Mouse (Mus musculus) urinary bladder, adult 2 months (tissue): ENCODE data around the gene Gm7945. TPM values are rescaled to one million over a fixed set of nuclear protein-coding genes. Genes with fewer than 3 reads are reported as not detected.
"Not testable (repeated sequence)": the region's sequence is repeated elsewhere in the genome, so short reads cannot be mapped to it uniquely, and the experiment has no call there.

Source experiments
- DNase-seq: peaks from one replicate; pipeline ENCODE4 v3.0.0; 2022; ENCODE audit warnings: low spot score
- polyA plus RNA-seq: library from polyadenylated mRNA; depleted of rRNA; stranded (reverse); fragments of >200 nt; gene quantifications from 2 replicates; pipeline ENCODE4 v1.2.3, GENCODE M21; 2012; rRNA removed

Gm7945 gene
- polyA plus RNA-seq: not detected in 2 replicates

DNA sequence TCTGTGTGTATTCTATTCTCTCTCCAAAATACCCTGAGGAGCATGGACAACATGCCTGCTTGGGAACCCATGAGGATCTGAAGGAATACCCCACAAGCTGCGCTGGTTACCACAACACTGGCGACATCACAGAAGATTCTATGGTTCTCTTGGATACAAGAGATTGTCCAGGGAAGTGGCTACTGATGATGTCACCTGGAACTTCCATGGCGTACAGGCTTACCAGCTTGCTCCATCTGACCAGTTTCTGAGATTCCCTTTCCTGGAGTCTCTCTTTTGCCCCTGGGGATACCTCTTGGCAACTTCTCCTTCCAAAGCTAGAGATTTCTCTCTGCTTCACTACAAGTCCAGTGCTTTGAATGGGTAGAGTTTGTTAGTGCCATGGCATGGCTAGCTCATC lies at the start of gene Gm7945:
TSS of gene Gm7945 (minus strand) at position 101 of the 400 bp plus-strand sequence.
- not testable (repeated sequence) for DNase-seq

DNA sequence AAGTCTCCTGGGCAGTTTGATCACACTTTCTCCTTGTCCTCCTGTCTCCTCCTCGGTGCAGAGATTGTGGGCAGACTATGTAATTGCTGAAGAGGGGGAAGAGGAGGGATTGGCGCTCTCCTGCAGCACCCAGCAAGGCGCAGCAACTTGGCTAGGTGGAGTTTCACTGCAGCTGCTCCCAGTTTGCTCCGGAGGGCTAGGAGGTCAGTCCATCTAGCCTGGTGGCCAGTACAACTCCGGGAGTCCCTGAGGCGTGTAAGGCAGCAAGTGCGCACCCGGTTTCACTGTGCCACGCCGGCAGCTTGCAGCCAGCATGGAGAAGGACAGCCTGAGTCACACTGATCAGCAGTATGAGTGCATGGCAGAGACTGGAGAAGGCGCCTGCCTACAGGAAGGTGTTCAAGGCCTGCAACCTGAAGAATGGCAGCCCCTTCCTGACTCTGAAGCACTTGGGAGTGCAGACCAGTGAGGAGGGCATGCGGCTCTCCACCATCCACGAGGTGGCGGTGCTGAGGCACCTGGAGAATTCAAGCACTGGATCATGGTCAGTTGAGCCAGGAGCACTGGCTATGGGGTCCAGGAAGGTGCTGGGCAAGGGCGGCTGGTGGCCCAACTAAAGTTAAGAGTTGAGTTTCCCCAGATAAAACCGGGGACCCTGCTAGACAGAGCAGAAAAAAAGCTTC lies 39.4 kb upstream of the Gm7945 start:
- DNase-seq: not testable (repeated sequence)

DNA sequence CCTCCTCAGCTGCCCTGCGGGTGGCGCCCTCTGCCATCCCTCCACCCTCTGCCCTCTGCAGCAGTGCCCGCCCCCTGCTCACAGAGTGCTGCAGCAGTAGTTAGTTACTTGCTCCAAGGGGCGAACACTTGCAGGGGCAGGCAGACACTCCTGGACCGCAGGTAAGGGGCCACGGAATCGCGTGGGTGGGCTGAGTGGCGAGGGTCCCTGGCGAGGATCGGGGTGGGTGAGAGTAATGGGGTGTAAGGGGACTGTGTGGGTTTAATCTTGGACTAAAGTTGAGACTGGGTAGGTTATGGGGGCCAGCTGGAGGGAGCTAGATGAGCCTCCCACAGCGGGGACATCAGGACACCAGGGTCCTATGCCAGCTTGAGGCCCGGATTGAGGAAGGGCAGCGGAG lies 38.5 kb upstream of the Gm7945 start:
- DNase-seq: not testable (repeated sequence)

DNA sequence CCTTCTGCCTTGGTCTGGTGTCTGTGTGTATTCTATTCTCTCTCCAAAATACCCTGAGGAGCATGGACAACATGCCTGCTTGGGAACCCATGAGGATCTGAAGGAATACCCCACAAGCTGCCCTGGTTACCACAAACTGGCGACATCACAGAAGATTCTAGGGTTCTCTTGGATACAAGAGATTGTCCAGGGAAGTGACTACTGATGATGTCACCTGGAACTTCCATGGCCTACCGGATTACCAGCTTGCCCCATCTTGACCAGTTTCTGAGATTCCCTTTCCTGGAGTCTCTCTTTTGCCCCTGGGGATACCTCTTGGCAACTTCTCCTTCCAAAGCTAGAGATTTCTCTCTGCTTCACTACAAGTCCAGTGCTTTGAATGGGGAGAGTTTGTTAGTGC lies 22.0 kb upstream of the Gm7945 start, which contains the start of gene Gm6482:
TSS of gene Gm6482 (minus strand) at position 101 of the 400 bp plus-strand sequence.
- not testable (repeated sequence) for DNase-seq

DNA sequence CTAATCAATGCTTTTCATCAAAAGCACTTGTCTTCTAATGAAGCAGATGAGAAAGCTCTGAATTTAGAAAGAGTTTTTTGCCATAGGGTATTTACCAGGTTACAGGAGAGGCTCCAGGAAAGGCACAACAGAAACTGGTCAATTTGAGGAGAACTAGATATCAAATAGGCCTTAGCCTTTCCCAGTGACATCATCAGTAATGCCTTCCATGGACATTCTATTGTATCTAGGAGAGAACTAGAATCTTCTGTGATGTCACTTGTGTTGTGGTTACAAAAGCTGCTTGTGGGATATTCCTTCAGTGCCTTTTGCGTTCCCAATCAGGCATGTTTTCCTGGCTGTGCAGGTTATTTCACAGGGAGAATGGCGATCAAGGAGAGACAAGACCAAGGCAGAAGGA lies 37.9 kb downstream of the Gm7945 start, which contains the start of gene Gm5798:
TSS of gene Gm5798 (plus strand) at position 301 of the 400 bp plus-strand sequence.
- not testable (repeated sequence) for DNase-seq

Other genes starting within 250 kb of the Gm7945 start
- gene Mbl1, start 234.9 kb downstream of the Gm7945 start, polyA plus RNA-seq: not detected in 2 replicates
- gene Sftpd, start 201.2 kb downstream of the Gm7945 start, polyA plus RNA-seq: not detected in 2 replicates
- gene Gm2832, start 107.6 kb downstream of the Gm7945 start, polyA plus RNA-seq: not detected in 2 replicates
- gene Gm5798, start 37.8 kb downstream of the Gm7945 start, polyA plus RNA-seq: not detected in 2 replicates
- gene Gm6482, start 21.9 kb upstream of the Gm7945 start, polyA plus RNA-seq: not detected in 2 replicates
- not detected in 2 replicates for gene Gm7954, start 67.1 kb upstream of the Gm7945 start, polyA plus RNA-seq
- gene Gm3486, start 103.1 kb upstream of the Gm7945 start, polyA plus RNA-seq: not detected in 2 replicates
- gene Gm7970, start 169.2 kb upstream of the Gm7945 start, polyA plus RNA-seq: not detected in 2 replicates
- gene 1700049E17Rik2, start 186.8 kb upstream of the Gm7945 start, polyA plus RNA-seq: not detected in 2 replicates
- not detected in 2 replicates for gene Gm3072, start 238.2 kb upstream of the Gm7945 start, polyA plus RNA-seq